In genomic region chr11:67085489-67085888, GRCm38 (mm10) we compare ENCODE assay signal across 9 mouse cellular contexts. TPM values are rescaled to one million over a fixed set of nuclear protein-coding genes. Genes with fewer than 3 reads are reported as not detected.
DNase-seq lines count a peak whose midpoint lies in the region; TF ChIP-seq lines count a peak whose summit lies in the region.
"Had no signal": no experiment of that assay in that cellular context is flagged by ENCODE, and none has a peak within 500 bp of the region (broad histone marks: within the 10 kb centered on the region; RNA-seq: fewer than 3 reads in every experiment).

No protein-coding gene starts in this region.

- intact Hi-C loops in gastrocnemius, adult 2 months (cut with DNase I), result loop anchor here (1.0 to 10.0 kb wide), 2 partner anchors 60 to 181 kb away; partner anchors contain the start of gene Tmem220

- TF ChIP-seq CTCF in gastrocnemius, adult 2 months (IDR thresholded peaks at IDR 0.05), result peak; percentile 92

- DNase-seq in gastrocnemius, adult 2 months, result peak; percentile 64
- DNase-seq in gastrocnemius, postnatal 25 days, result no peak
- peak; percentile 80 for DNase-seq in MN1 (ENCODE audit: low spot score)
- DNase-seq in cerebellum, adult 18-20 months, result peak; percentile 73 to 74
- peak; percentile 38 to 85 for DNase-seq in frontal cortex, adult 2 months (ENCODE audit: extremely low spot score in 1 of 2, low spot score in 1 of 2)
- DNase-seq in layer of hippocampus, adult 18-20 months (ENCODE audit: low spot score in 2 of 2), result peak; percentile 42 to 85
- peak; percentile 82 for DNase-seq in lung, postnatal 14 days
- peak; percentile 34 for DNase-seq in right cerebral cortex, postnatal 36 days (ENCODE audit: low spot score in 2 of 2)

- no peak overlapping the region for H3K4me3 ChIP-seq in gastrocnemius, adult 2 months
- H3K4me3 ChIP-seq: liver, embryonic 15.5 days had no signal

- no peak overlapping the region for H3K27ac ChIP-seq in gastrocnemius, adult 2 months
- H3K27ac ChIP-seq: liver, embryonic 15.5 days had no signal

RNA-seq across cellular contexts. Expression of gene Myh3, which starts 7.4 kb away (rescaled TPM):
- 10 to 100 TPM in 1 of 2 experiments, 1 to 10 TPM in 1; 7.8 to 15.3 TPM for total RNA-seq in gastrocnemius, adult 2 months (2021)
- 10 to 100 TPM; 11.9 to 13.1 TPM for total RNA-seq in gastrocnemius, postnatal 25 days (2021)
- polyA plus RNA-seq in frontal cortex, adult 2 months (2012; rRNA removed), result 0.84 and 0.92 TPM in 2 replicates
- total RNA-seq in layer of hippocampus, adult 18-20 months (2021), result under 1 TPM; 0.57 to 0.61 TPM

RNA-seq across cellular contexts. Expression of gene Sco1, which starts 33.0 kb away (rescaled TPM):
- 10 to 100 TPM in 1 of 2 experiments, 1 to 10 TPM in 1; 5.6 to 10.3 TPM for total RNA-seq in gastrocnemius, adult 2 months (2021)
- total RNA-seq in gastrocnemius, postnatal 25 days (2021), result 1 to 10 TPM; 7.2 to 7.3 TPM
- polyA plus RNA-seq in frontal cortex, adult 2 months (2012; rRNA removed), result 6.2 and 7.4 TPM in 2 replicates
- 10 to 100 TPM; 10.3 TPM for total RNA-seq in layer of hippocampus, adult 18-20 months (2021)

RNA-seq across cellular contexts. Expression of gene Adprm, which starts 33.1 kb away (rescaled TPM):
- total RNA-seq in gastrocnemius, adult 2 months (2021), result 1 to 10 TPM; 6.8 to 9.9 TPM
- 1 to 10 TPM; 6.9 to 8.9 TPM for total RNA-seq in gastrocnemius, postnatal 25 days (2021)
- polyA plus RNA-seq in frontal cortex, adult 2 months (2012; rRNA removed), result 22.2 and 24.9 TPM in 2 replicates
- total RNA-seq in layer of hippocampus, adult 18-20 months (2021), result 10 to 100 TPM; 21.1 to 23.0 TPM

Comparison
In these comparisons a context has a peak if more than half of its experiments do, and no peak if none do; other contexts are left out.
1. RNA of gene Myh3, which starts 7.4 kb away (total RNA-seq): 7.8 to 15.3 TPM in gastrocnemius, adult 2 months and 11.9 to 13.1 TPM in gastrocnemius, postnatal 25 days; 0.57 to 0.61 TPM in layer of hippocampus, adult 18-20 months; every median in the first group is over 4 times any median in the second.